Comparison of ENCODE assay signal across 19 mouse cellular contexts in genomic region chr5:4623625-4624024, GRCm38 (mm10).
DNase-seq lines count a peak whose midpoint lies in the region; ATAC-seq and TF ChIP-seq lines count a peak whose summit lies in the region.
"Had no signal": no experiment of that assay in that cellular context is flagged by ENCODE, and none has a peak within 500 bp of the region (broad histone marks: within the 10 kb centered on the region; RNA-seq: fewer than 3 reads in every experiment).

No protein-coding gene starts in this region.

- H3K27ac ChIP-seq in kidney, postnatal 0 days, result no peak overlapping the region
- no peak overlapping the region for H3K27ac ChIP-seq in kidney, adult 2 months (ENCODE audit: insufficient read depth, low read depth, low read length)
- peak overlapping the region; percentile 48; the same call in 1 of the 2 replicates for H3K27ac ChIP-seq in forebrain, embryonic 10.5 days
- no peak overlapping the region; the same call in 1 of the 2 replicates for H3K27ac ChIP-seq in forebrain, embryonic 15.5 days (replicated peaks)
- no peak overlapping the region for H3K27ac ChIP-seq in limb, embryonic 13.5 days
- H3K27ac ChIP-seq: left cerebral cortex, adult 2 months had no signal

- no peak for ATAC-seq in kidney, postnatal 0 days (replicated peaks; ENCODE audit: low FRiP score, low read depth)
- peak; percentile 66 for ATAC-seq in forebrain, embryonic 15.5 days (replicated peaks)
- ATAC-seq in limb, embryonic 13.5 days (ENCODE audit: low FRiP score, low read depth), result peak; percentile 82
- ATAC-seq: midbrain, embryonic 16.5 days had no signal

- no peak for TF ChIP-seq POLR2A in kidney, adult 2 months (IDR thresholded peaks at IDR 0.05; ENCODE audit: low read depth, low read length)

- no peaks in the 10 kb centered on the region for H3K9me3 ChIP-seq in kidney, postnatal 0 days (replicated peaks; ENCODE audit: low read length)
- no peaks in the 10 kb centered on the region for H3K9me3 ChIP-seq in forebrain, embryonic 10.5 days
- H3K9me3 ChIP-seq in forebrain, embryonic 15.5 days, result no peaks in the 10 kb centered on the region
- H3K9me3 ChIP-seq in limb, embryonic 13.5 days, result no peaks in the 10 kb centered on the region

- H3K4me2 ChIP-seq in kidney, postnatal 0 days (ENCODE audit: low read length), result no peak overlapping the region
- no peak overlapping the region; the same call in 1 of the 2 replicates for H3K4me2 ChIP-seq in forebrain, embryonic 15.5 days (replicated peaks)
- no peak overlapping the region for H3K4me2 ChIP-seq in limb, embryonic 13.5 days (replicated peaks)

- DNase-seq in kidney, postnatal 0 days (ENCODE audit: low spot score), result peak; percentile 33
- no peak for DNase-seq in kidney, adult 2 months
- no peak for DNase-seq in forebrain, embryonic 10.5 days (ENCODE audit: extremely low spot score, low spot score)
- no peak for DNase-seq in thymus, adult 18-20 months
- no peak for DNase-seq in kidney, postnatal 14 days
- DNase-seq: adrenal gland, adult 2 months; cerebellum, postnatal 25 days; gastrocnemius, postnatal 36 days; kidney, adult 18-20 months; kidney, postnatal 36 days; layer of hippocampus, adult 9-11 months; left cerebral cortex, postnatal 4 days; lung, postnatal 10 days; right cerebral cortex, postnatal 14 days; spleen, adult 18-20 months had no signal

- H3K4me3 ChIP-seq in kidney, postnatal 0 days (replicated peaks; ENCODE audit: low read depth, low read length), result no peak overlapping the region
- H3K4me3 ChIP-seq in kidney, adult 2 months (ENCODE audit: insufficient read depth, low read depth, low read length), result no peak overlapping the region
- H3K4me3 ChIP-seq in forebrain, embryonic 10.5 days, result no peak overlapping the region
- no peak overlapping the region for H3K4me3 ChIP-seq in forebrain, embryonic 15.5 days
- H3K4me3 ChIP-seq in limb, embryonic 13.5 days, result no peak overlapping the region
- H3K4me3 ChIP-seq: left cerebral cortex, adult 2 months had no signal

- no peaks in the 10 kb centered on the region for H3K4me1 ChIP-seq in kidney, postnatal 0 days (replicated peaks; ENCODE audit: insufficient read depth, low read length)
- H3K4me1 ChIP-seq in kidney, adult 2 months (ENCODE audit: control insufficient read depth, insufficient read depth, low read length), result no peaks in the 10 kb centered on the region
- peaks cover 7% of the 10 kb centered on the region for H3K4me1 ChIP-seq in forebrain, embryonic 10.5 days
- H3K4me1 ChIP-seq in forebrain, embryonic 15.5 days, result peaks cover 23% of the 10 kb centered on the region
- H3K4me1 ChIP-seq in limb, embryonic 13.5 days, result peaks cover 20% of the 10 kb centered on the region

- H3K9ac ChIP-seq in kidney, postnatal 0 days (ENCODE audit: low read depth, low read length), result no peak overlapping the region
- H3K9ac ChIP-seq in forebrain, embryonic 15.5 days (replicated peaks), result no peak overlapping the region
- no peak overlapping the region for H3K9ac ChIP-seq in limb, embryonic 13.5 days

- WGBS in kidney, postnatal 0 days, result 16% methylated on average over 4 of the region's 4 CpGs
- WGBS in kidney, adult 2 months, result 32% methylated on average over 4 of the region's 4 CpGs
- WGBS in forebrain, embryonic 10.5 days, result 73% methylated on average over 4 of the region's 4 CpGs
- 16% methylated on average over 4 of the region's 4 CpGs for WGBS in forebrain, embryonic 15.5 days
- 9% methylated on average over 4 of the region's 4 CpGs for WGBS in limb, embryonic 13.5 days

- H3K36me3 ChIP-seq in kidney, postnatal 0 days (ENCODE audit: insufficient read depth, low read length), result no peaks in the 10 kb centered on the region
- no peaks in the 10 kb centered on the region for H3K36me3 ChIP-seq in kidney, adult 2 months (ENCODE audit: control insufficient read depth, insufficient read depth, low read length)
- no peaks in the 10 kb centered on the region for H3K36me3 ChIP-seq in forebrain, embryonic 10.5 days (replicated peaks)
- H3K36me3 ChIP-seq in forebrain, embryonic 15.5 days, result no peaks in the 10 kb centered on the region
- H3K36me3 ChIP-seq in limb, embryonic 13.5 days, result no peaks in the 10 kb centered on the region

- TF ChIP-seq CTCF in kidney, postnatal 0 days (IDR thresholded peaks at IDR 0.05; ENCODE audit: low read depth), result no peak
- TF ChIP-seq CTCF in kidney, adult 2 months (conservative IDR thresholded peaks at IDR 0.05; ENCODE audit: insufficient read depth, insufficient read length, low read depth, low read length), result no peak

- no peaks in the 10 kb centered on the region for H3K27me3 ChIP-seq in kidney, postnatal 0 days (ENCODE audit: insufficient read depth, low read length)
- no peaks in the 10 kb centered on the region for H3K27me3 ChIP-seq in kidney, adult 2 months (replicated peaks; ENCODE audit: control insufficient read depth, insufficient read depth, low read length)
- H3K27me3 ChIP-seq in forebrain, embryonic 10.5 days (ENCODE audit: poor library complexity, severe bottlenecking), result no peaks in the 10 kb centered on the region
- no peaks in the 10 kb centered on the region for H3K27me3 ChIP-seq in forebrain, embryonic 15.5 days
- 0 out of 2 replicates have a peak, but pooled peaks cover 3% of the 10 kb centered on the region for H3K27me3 ChIP-seq in limb, embryonic 13.5 days
